Mouse (Mus musculus) spleen, postnatal 36 days (tissue): ENCODE results near the gene Wdr93.
"Not testable (repeated sequence)": the region's sequence is repeated elsewhere in the genome, so short reads cannot be mapped to it uniquely, and the experiment has no call there.

Experiments used
- DNase-seq, 2 experiments: peaks; one replicate each; pipeline ENCODE4 v3.0.0; 2022; ENCODE audit warnings: low spot score in 2 of 2, mixed read lengths in 1 of 2

The Wdr93 gene

DNA sequence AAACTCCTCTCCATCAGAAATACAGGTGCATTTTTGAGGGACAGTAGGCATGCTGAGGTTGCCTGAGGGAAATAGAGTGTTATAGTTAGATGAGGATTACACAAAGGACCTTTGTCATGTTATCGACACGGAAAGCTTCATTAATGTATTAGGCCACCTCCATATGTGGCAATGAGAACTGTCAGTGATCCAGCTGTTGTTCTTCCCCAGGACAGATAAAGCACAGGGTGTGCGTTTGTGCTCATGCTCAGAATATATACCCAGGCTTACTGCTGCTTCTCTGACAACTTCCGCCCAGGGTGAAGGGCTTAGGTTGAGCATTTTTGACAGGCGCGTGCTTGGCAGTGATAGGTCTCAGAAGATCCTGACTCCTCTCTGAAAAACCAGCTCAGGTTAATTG is 6.5 kb downstream of the Wdr93 start:
- no peak for DNase-seq

DNA sequence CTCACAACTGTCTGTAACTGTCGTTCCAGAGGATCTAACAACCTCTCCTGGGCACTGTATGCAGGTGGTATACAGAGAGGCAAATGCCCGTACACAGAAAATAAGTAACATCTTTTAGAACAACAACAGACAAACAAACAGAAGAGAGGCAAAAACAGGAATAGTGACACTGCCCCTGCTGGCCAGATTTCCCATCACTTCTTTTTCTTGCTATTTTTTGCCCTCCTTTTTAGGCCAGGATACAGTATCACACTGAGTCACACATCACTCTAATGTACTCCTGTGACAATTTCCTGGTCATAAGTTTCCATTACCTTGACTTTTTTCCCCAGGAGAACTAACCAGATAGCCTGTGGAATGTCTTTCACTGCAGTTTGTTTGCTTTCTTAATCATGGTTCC is 13.4 kb downstream of the Wdr93 start:
- DNase-seq: no peak

DNA sequence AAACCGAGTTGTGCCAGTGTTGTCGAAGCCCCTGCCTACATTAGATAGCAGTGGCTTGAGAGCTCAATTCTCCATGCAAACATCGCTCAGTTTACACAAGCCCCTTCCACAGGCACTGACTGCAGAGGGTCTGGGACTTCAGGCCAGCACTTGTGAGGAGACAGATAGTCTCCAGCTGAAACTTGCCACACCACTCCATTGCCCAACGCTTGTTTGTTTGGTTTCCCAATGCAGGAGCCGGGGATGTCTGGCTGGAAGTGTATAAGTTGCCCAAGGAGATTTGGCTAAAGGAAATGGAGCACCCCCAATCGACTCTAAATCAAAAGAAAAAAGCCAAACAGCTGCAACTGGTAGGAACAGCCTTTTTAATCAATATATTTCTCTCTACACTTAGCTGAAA is 15.2 kb downstream of the Wdr93 start:
- DNase-seq: no peak

DNA sequence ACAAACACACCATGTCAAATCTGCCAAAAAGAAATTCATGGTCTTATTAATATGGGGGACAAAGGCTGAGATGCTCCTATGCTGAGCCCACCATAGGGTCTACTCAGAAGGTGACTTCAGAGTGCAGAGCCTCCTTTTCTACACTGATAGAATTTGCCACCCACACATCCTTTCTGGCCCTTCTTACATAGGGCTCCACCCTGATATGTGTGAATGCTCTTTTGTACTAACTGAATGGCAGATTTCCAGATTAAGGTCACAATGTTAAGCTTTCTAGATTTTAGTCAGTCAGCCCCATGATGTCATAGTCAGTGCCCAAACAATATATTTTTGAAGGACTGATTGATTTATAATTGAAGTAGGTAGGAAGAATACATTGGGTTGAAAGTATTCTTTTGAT is 16.8 kb downstream of the Wdr93 start:
- no peak for DNase-seq

DNA sequence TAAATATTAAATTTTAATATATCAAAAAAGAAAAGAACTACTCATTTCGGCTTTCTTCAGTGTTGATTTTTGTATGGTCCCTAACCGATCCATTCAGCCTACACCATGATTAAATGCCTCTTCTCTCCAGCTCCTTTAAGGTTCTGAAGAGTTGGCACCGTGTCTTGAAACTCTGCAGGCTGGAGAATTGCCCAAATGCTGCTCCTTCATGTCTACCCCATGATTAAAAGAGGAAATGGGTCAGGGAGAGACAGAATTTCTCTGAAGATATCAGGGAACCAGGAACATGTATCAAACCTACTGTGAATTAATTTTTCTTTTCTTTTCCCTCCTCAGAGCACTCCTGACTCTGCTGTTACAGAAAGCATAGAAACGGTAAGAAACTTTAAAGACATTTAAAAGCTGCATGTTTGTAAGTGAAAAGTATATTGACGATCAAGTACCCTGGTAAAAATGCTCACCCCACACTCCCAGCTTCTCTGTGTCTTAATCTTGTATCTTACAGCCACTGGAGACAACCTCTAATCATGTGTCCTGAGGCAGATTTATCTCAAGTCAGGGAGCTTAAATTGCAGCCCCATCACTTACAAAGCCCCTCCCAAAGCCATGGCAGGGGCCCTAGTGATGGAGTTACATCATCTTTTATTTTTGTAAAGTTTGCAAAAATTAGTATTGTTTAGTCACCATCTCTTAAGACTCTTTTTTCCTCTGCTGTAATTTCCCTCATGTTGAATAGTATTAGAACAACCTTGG is 18.3 kb downstream of the Wdr93 start:
- no peak for DNase-seq

DNA sequence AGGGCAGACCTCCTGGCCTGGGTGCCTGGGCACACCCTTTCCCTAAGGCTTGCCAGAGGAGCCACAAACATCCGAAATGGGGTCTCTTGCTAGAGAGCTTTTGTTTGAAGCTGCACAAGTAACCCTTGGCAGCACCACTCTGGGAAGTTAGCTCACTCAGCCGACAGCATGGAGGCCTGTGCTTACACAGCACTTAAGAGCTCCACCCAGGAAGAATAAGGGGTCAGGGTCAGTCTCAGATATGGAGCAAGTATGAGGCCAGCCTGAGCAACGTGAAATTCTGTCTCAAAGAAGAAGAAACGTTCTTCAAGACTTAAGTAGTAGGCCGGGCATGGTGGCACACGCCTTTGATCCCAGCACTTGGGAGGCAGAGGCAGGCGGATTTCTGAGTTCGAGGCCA is 19.1 kb downstream of the Wdr93 start:
- DNase-seq: no peak

DNA sequence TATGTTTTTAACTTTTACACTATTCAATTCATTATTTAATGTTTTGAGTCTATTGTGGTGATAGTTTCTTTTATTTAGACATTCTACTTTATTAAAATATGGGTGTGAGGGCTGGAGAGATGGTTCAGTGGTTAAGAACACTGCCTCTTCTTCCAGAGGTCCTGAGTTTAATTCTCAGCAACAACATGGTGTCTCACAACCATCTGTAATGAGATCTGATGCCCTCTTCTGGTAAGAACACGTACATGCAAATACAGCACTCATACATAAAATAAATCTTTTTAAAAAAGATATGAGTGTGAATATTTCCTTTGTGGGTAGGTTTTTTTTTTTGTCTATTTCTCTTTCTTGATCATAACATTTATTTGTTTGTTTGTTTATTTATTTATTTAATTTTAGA is 23.0 kb downstream of the Wdr93 start:
- DNase-seq: no peak

DNA sequence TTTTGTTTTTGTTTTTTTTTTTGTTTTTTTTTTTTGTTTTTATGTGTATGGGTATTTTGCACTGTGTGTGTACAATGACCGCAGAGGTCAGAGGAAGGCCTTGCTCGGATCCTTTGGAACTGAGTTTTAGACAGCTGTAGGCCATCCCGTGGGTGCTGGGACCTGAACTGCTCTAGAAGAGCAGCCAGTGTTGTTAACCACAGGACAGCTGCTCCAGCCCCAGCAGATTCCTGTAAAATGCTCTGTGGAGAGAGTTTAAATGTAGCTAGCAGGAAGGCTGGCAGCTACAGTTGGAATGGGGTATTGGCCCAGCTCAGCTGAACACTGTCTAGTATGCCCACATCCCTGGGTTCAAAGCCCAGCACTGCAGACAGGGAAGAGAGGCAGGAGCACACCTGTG is 26.7 kb downstream of the Wdr93 start:
- no peak for DNase-seq

DNA sequence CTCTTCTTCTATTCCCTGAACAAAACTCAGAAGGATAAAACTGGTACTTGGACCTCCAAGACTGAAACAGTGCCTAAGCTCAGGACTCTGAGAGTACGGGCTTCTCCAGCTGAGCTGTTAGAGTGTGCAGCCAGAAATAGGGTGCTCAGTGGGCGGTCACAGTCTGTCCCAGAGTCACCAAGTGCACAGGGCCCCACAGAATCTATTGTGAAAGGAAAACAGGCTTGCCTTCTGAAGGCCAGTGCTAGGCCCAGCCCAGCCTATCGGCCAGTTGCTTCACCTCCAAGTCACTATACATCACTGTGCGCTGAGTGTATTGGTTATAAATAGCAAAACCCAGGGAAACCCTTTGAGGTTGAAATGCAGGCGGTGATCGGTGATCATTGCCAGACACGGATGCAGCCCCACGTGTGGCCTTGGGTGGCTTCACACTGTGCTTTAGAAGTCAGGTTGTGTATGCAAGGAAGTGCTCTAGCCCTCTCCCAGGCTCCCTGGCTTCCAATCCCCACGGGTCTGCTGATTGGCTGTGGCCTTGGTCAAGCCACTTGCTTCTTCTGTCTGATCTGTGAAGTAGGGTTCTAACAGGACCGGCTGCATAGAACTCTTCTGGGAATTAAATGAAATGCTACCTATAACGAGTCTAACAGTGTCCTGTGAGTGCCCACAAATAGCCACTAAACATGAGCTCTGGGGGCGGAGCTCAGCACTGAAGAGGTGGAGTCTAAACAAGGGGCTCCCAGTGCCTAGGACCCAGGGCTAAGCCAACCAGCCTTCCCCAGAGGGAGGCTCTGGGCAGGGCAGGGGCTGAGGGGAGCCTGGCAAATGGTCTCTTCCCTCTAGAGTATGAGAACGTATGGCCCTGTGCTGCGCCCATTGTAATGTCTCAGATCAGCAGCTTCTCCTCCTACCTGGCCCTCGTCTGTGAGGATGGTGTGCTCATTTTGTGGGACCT is 28.9 kb downstream of the Wdr93 start:
- DNase-seq: no peak

DNA sequence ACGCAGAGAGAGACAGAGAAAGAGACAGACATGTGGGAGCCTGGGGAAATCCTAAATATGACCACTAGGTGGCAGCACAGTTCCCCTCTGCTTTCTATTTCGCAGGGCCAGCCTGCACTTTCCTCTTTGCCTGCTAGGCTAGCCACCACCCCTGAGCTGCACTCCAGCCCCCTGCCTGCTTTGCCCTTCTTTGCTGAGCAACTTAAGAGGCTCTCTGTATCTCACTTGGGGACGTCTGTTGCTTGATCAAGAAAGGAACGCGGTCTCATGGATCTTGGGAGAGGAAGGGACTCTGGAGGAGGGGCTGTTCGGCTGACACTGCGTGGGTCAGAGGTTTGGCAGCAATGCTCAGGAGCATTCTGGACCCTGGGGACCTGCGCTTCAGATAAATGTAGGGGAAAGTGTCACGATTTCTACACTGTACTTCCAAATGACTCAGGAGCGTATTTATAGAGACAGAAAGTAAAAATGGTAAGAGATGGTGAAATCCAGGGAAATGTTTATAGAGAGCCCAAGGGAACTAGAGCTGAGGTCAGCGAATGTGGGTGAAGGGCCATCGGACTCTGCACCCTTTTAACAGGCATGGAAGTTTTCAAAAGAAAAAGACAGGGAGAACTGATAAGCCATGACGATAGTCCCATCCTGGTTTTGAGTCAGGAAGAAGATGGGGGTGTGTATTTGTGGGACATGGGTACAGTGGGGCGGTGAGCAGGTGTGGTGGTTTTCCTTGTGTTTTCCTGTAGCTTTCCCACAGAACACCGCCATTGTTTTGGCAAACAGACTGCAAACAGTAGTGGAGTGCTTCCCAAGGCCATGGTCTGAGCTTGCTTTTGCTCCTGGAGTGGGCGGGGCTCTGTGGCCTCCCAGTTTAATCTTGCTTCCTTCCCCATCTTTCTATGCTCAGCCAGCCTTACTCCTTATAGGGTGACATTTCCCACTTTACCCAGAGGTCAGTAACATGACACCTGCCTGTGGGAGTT is 38.0 kb downstream of the Wdr93 start:
- peak; percentile 31 to 35 for DNase-seq

DNA sequence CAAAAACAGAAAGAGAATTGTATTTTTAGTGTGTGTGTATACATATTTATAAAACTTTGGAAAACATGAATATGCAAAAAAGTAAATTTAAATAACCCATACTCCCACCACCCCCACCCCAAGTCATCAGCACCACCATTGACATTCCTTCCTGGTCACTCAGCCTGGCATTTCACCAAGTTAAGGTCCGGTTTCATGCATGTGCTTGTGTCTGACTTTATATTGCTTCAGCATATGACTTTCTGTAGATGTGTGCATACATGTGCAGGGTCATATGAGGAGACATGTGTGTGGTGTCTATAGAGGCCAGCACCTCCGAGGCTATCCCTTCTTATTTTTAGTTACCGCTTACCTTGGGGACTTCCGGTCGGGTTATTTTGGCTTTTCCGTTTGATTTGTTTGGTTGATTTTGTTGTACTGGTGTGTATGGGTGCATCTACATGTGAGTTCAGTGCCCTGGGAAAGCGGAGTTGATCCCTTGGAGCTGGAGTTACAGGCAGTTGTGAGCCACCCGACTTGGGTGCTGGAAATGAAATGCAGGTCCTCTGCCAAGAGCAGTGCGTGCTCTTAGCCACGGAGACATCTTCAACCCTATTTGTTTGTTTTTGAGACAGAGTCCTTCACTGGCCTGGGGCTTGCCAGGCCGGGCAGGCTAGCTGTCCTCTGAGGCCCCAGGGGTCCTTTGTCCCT is 39.0 kb downstream of the Wdr93 start:
- DNase-seq: no peak

DNA sequence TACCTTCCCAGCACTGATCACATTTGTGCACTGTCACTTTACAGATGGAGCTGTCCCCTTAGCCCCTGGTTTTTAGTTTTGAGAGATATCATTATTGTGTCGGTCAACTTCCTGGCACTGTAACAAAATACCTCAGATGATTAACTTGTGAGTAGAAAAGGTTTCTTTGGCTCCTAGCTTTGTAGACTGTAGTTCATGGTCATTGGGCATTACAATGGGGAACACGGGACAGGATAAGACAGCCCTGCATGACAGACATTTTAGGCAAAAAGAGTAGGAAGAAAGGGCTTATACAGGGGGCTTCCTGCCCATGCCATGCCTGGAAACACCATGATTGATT is 39.5 kb downstream of the Wdr93 start:
- DNase-seq: no peak

DNA sequence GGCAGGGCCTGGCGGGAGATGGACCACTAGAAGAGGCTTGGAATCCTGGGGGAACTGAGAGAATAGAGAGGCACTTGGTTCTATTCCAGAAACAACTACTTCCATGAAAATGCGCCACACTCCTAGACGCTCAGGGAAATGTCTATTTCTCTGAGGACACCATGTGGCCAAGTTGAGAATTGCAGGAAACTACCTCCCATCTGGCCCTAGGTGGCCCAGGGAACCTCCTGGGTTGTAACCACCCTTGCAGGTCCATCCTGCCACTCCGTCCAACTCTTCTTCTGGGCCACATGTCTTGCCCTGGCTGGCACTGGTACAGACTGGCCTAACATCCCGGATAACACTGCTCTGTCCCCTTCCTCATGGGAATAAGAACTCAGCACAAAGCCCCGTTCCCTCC is 43.3 kb downstream of the Wdr93 start:
- peak; percentile 14 to 16 for DNase-seq

DNA sequence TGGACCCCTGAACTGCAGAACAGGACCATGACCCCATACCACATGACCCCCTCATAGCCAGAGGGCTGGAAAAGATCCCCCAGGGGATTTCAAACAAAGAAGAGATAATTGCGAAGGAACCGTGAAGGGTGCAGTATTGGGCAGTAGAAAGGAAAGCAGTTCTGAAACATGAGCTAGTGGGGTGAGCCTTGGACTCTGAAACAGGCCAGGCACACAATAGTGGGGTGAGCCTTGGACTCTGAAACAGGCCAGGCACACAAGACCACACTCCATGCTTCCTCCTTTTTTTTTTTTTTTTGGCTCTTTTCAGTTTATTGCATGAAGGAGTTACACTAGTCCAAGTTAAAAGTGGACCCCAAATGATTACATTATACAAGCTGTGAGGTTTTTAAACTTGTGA is 46.8 kb downstream of the Wdr93 start:
- DNase-seq: not testable (repeated sequence)

DNA sequence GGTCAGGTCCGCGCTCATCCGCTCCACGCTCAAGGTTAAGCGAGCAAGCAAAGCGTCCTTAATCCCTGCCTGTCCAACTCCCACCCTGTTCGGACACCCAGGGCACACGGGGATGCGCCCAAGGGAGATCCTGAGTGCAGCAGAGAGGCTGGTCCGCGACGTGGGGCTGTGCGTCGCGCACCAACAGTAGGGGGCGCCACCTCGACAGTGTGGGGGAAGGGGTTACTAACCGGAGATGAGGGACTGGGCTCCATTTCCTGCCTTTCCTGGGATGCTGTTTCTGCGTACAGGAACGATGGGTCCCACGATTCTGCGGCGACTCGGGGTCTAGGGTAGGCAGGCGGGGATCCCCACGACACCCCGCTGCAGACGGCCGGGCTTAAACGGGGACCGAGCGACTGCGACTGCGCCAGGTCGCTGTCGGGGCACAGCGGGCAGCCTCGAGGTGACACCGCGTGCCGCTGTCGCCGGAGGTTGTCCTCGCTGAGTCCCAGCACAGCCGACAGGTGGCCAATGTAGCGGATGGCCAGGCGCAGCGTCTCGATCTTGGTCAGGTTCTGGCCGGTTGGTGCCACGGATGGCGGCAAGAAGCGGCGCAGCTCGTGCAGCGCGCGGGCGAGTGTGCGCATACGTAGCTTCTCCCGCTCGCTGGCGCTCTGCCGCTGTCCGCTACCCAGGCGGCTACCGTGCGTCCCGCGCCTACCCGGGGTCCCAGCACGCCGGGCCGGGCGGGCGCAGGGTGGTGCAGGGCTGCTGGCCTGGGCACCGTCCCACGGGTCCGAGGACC is 49.9 kb downstream of the Wdr93 start:
- no peak for DNase-seq

DNA sequence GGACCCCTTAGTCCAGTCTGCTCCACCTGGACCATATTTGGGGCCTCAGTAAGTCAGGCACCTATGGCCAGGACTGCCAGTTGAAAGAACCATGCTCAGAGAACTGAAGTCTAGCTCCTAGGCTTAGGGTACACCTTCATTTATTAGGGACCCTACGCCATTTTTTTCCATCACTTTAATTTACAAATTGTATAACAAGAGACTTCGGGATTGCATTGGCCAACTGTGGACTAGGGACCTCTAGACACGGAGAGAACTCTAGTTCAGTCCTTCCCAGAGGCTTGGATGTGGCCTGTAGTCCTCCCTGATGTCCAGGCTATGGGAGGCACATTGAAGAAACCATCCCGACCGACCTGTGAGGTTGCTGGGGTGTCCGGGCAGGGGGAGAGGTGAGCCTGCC is 50.7 kb downstream of the Wdr93 start, which contains the start of gene Mesp1:
Gene Mesp1, minus strand, starts transcription at position 101 of the 400 bp plus-strand sequence.
- DNase-seq: no peak

DNA sequence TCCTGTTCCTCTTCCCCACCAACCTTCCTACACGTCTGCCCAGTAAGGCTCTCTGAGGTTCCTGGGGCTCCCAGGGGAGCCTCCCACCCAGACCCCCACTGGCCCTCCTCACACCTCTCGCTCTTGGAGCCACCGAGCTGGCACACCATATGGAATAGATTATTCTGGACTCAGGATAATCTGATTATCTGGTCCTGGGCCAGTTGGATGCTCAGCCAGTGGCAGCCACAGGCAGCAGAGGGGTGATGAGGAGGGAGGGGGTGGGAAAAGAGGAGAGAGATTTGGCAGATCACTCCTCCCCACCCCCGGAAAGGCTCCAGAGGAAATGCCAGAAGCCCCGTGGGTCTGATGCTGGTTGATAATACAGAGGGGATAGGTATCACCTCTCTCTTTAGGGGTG is 55.6 kb downstream of the Wdr93 start:
- DNase-seq: no peak

DNA sequence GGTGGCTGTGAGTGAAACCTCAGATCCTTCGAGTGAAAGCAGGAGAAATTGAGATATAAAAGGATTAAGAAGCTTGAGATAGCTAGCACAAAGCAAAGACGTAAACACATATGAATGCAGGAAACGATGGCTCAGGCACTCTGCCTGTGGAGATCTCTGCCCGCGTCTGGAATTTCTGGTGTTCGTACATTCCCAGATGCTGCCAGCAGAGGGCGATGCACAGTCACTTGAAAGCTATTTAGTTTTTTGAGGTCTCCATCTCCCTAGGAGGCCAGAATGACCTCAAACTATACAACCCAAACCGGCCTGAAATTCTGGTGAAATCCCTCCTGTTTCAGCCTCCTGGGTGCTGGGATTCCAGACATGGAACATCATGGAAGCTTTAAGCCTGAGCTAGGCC is 56.1 kb downstream of the Wdr93 start:
- peak; percentile 14 to 23 for DNase-seq

DNA sequence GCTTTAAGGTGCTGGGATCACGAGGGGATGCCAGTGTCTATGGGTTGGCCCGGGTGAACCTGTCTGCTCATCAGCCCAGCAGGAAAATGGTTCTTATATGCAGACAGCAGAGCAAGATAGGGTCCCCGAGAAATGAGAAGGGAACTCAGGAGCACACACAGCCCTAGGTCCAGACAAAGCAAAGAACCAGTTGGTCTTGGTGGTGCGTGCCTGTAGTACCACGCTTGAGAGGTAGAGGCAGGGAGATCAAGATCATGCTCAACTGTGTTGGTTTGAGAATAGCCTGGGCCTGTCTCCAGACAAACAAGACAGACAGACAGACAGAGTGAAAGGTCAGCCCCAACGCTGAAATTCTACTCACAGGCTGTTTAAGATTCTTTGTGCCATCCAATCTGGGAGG is 56.5 kb downstream of the Wdr93 start:
- no peak for DNase-seq

DNA sequence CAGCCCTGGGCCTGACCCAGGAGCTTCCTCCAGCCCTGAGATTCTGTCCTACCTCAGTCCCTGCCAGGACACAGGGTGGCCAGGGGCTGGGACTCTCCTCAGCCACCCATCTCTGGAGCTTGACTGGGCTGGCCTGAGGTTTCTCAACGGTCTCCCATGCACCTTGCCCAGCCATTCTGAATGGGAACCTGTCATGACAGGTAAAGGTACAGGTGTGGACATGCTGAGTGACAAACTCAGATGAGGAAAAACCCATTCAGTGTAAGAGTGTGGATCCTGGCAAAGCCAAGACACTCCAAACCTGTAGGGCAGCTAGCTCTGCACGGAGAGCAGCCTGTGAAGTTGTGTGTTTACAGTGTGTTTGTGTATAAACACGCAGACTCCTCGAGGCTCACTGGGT is 57.4 kb downstream of the Wdr93 start:
- no peak for DNase-seq
